Mouse (Mus musculus) MEL (cell line): ENCODE measurements around the gene Fam217b. TPM values are rescaled to one million over a fixed set of nuclear protein-coding genes. Genes with fewer than 3 reads are reported as not detected.

Experiments
- DNase-seq: peaks from one replicate; pipeline ENCODE4 v3.0.0; 2011; ENCODE audit warnings: low read depth, low spot score
- H3K27ac ChIP-seq: 2 replicates; pipeline ENCODE4 v1.5.1; 2012; ENCODE audit warnings: low read depth, mild to moderate bottlenecking, control low read depth, low read length, moderate library complexity; ENCODE audit not compliant: control insufficient read depth
- H3K27me3 ChIP-seq, 2 experiments: fragments of 150-350 bp in 1 of 2; sonication (generic) in 1 of 2; 2 replicates each; pipeline ENCODE4 v1.6.1; 2012; ENCODE audit warnings: low read length in 2 of 2, mild to moderate bottlenecking in 2 of 2, improper control_type of control experiment in 1 of 2, moderate library complexity in 1 of 2; ENCODE audit not compliant: insufficient read depth in 2 of 2, control insufficient read depth in 1 of 2
- H3K36me3 ChIP-seq, 2 experiments: 2 replicates each; pipeline ENCODE4 v1.6.1; 2012 to 2014; ENCODE audit warnings: low read length in 2 of 2, improper control_type of control experiment in 1 of 2, inconsistent platforms in 1 of 2, mild to moderate bottlenecking in 1 of 2; ENCODE audit not compliant: insufficient read depth in 2 of 2, control insufficient read depth in 1 of 2
- H3K4me1 ChIP-seq, 2 experiments: fragments of 150-350 bp in 1 of 2; sonication (generic) in 1 of 2; 2 replicates each; pipeline ENCODE4 v1.6.1; 2012; ENCODE audit warnings: low read length in 2 of 2, improper control_type of control experiment in 1 of 2, mild to moderate bottlenecking in 1 of 2; ENCODE audit not compliant: insufficient read depth in 2 of 2, control insufficient read depth in 1 of 2
- H3K4me3 ChIP-seq, 2 experiments: fragments of 150-350 bp in 1 of 2; sonication (generic) in 1 of 2; 2 replicates each; pipeline ENCODE4 v1.5.1; 2012; ENCODE audit warnings: low read depth in 2 of 2, low read length in 2 of 2, mild to moderate bottlenecking in 2 of 2, moderate library complexity in 2 of 2, control low read depth in 1 of 2, improper control_type of control experiment in 1 of 2; ENCODE audit not compliant: control insufficient read depth in 1 of 2, insufficient read depth in 1 of 2
- H3K79me2 ChIP-seq: 2 replicates; pipeline ENCODE4 v1.6.1; 2012; ENCODE audit warnings: mild to moderate bottlenecking, low read length, moderate library complexity; ENCODE audit not compliant: control insufficient read depth, poor library complexity, insufficient read depth
- H3K9ac ChIP-seq: 2 replicates; pipeline ENCODE4 v1.6.1; 2012; ENCODE audit warnings: low read depth, mild to moderate bottlenecking, control low read depth, low read length, moderate library complexity; ENCODE audit not compliant: control insufficient read depth, poor library complexity, severe bottlenecking
- H3K9me3 ChIP-seq: fragments of 150-350 bp; sonication (generic); replicated peaks from 2 replicates; pipeline ENCODE4 v1.6.1; 2012; ENCODE audit warnings: mild to moderate bottlenecking, low read length, improper control_type of control experiment, moderate library complexity; ENCODE audit not compliant: insufficient read depth
- BHLHE40 ChIP-seq: IDR thresholded peaks from 2 replicates; pipeline ENCODE4 v1.6.1; 2012; ENCODE audit warnings: low read depth, mild to moderate bottlenecking, inconsistent platforms, low read length, improper control_type of control experiment, borderline replicate concordance
- CHD1 ChIP-seq: IDR thresholded peaks from 2 replicates; pipeline ENCODE4 v1.6.1; 2012; ENCODE audit warnings: low read depth, mild to moderate bottlenecking, inconsistent platforms, low read length, improper control_type of control experiment
- CHD2 ChIP-seq: IDR thresholded peaks from 2 replicates; pipeline ENCODE4 v1.6.1; 2011; ENCODE audit warnings: low read length, improper control_type of control experiment
- CTCF ChIP-seq, 3 experiments: IDR thresholded peaks in 2 of 3; conservative IDR thresholded peaks in 1 of 3; 2 replicates each; pipeline ENCODE4 v1.5.1; 2011 to 2012; ENCODE audit warnings: low read length in 3 of 3, low read depth in 2 of 3, mild to moderate bottlenecking in 2 of 3, improper control_type of control experiment in 1 of 3, inconsistent platforms in 1 of 3, mixed read lengths in 1 of 3, moderate library complexity in 1 of 3; ENCODE audit not compliant: control insufficient read depth in 1 of 3, insufficient read depth in 1 of 3, poor library complexity in 1 of 3, severe bottlenecking in 1 of 3
- GABPA ChIP-seq: IDR thresholded peaks from 2 replicates; pipeline ENCODE4 v1.6.1; 2012; ENCODE audit warnings: low read depth, mild to moderate bottlenecking, inconsistent platforms, low read length, improper control_type of control experiment, moderate library complexity
- GATA1 ChIP-seq: IDR thresholded peaks from 2 replicates; pipeline ENCODE4 v1.6.1; 2011; ENCODE audit warnings: low read depth, low read length, improper control_type of control experiment
- HCFC1 ChIP-seq: IDR thresholded peaks from 2 replicates; pipeline ENCODE4 v1.6.1; 2012; ENCODE audit warnings: low read depth, mild to moderate bottlenecking, inconsistent platforms, low read length, improper control_type of control experiment, moderate library complexity
- MAFK ChIP-seq: IDR thresholded peaks from 2 replicates; pipeline ENCODE4 v1.6.1; 2011; ENCODE audit warnings: low read depth, mild to moderate bottlenecking, low read length, improper control_type of control experiment, borderline replicate concordance
- MAZ ChIP-seq: IDR thresholded peaks from 2 replicates; pipeline ENCODE4 v1.6.1; 2012; ENCODE audit warnings: low read depth, mild to moderate bottlenecking, inconsistent platforms, low read length, improper control_type of control experiment
- MEF2A ChIP-seq: IDR thresholded peaks from 2 replicates; pipeline ENCODE4 v1.6.1; 2014; ENCODE audit warnings: low read depth, mild to moderate bottlenecking, inconsistent platforms, low read length, improper control_type of control experiment; ENCODE audit not compliant: poor library complexity, insufficient replicate concordance, severe bottlenecking; ENCODE audit errors: extremely low read depth
- MXI1 ChIP-seq: IDR thresholded peaks from 2 replicates; pipeline ENCODE4 v1.6.1; 2011; ENCODE audit warnings: mild to moderate bottlenecking, low read depth, low read length, improper control_type of control experiment
- NELFE ChIP-seq: IDR thresholded peaks from 2 replicates; pipeline ENCODE4 v1.6.1; 2011; ENCODE audit warnings: low read depth, low read length, improper control_type of control experiment
- POLR2A ChIP-seq, 2 experiments: IDR thresholded peaks; 2 replicates each; pipeline ENCODE4 v1.6.1; 2011 to 2012; ENCODE audit warnings: low read length in 2 of 2, mild to moderate bottlenecking in 2 of 2, control low read depth in 1 of 2, improper control_type of control experiment in 1 of 2, low read depth in 1 of 2, moderate library complexity in 1 of 2; ENCODE audit not compliant: control insufficient read depth in 1 of 2, insufficient read depth in 1 of 2, poor library complexity in 1 of 2
- POLR2AphosphoS2 ChIP-seq: IDR thresholded peaks from 2 replicates; pipeline ENCODE4 v1.6.1; 2011; ENCODE audit warnings: low read length, improper control_type of control experiment
- RAD21 ChIP-seq: IDR thresholded peaks from 2 replicates; pipeline ENCODE4 v1.6.1; 2011; ENCODE audit warnings: mild to moderate bottlenecking, low read depth, low read length, improper control_type of control experiment
- TBP ChIP-seq: IDR thresholded peaks from 2 replicates; pipeline ENCODE4 v1.8.0; 2011; ENCODE audit warnings: low read depth, low read length, improper control_type of control experiment
- UBTF ChIP-seq: IDR thresholded peaks from 2 replicates; pipeline ENCODE4 v1.6.1; 2012; ENCODE audit warnings: low read depth, mild to moderate bottlenecking, inconsistent platforms, low read length, improper control_type of control experiment, moderate library complexity, borderline replicate concordance; ENCODE audit not compliant: insufficient read depth
- USF1 ChIP-seq: IDR thresholded peaks from 2 replicates; pipeline ENCODE4 v1.6.1; 2014; ENCODE audit warnings: low read depth, mild to moderate bottlenecking, inconsistent platforms, low read length, improper control_type of control experiment, moderate library complexity
- polyA plus RNA-seq, 2 experiments: library from polyadenylated mRNA; stranded (reverse) in 1 of 2; unstranded in 1 of 2; fragments of >175 nt in 1 of 2; fragments of >200 nt in 1 of 2; gene quantifications; 2 replicates each; pipeline versions ENCODE4 v1.2.1 to v1.2.4; 2012; ENCODE audit warnings: low replicate concordance in 2 of 2, low read depth in 1 of 2; ENCODE audit not compliant: insufficient read length in 2 of 2, insufficient read depth in 1 of 2, missing spikeins in 1 of 2
- total RNA-seq: library from RNA; depleted of rRNA; stranded (reverse); fragments of 300-350 nt; gene quantifications from 2 replicates; pipeline ENCODE4 v1.2.3, GENCODE M21; 2012

Gene Fam217b
- total and polyA plus RNA-seq, 3 experiments, result not detected

- TF ChIP-seq TBP, result no peak
- TF ChIP-seq GATA1, result no peak
- no peak for TF ChIP-seq CHD1
- no peak for TF ChIP-seq MAFK
- Histone ChIP-seq H3K4me3 (no peak overlapping the region), H3K27ac (no peak overlapping the region), H3K4me1 (no peaks in the 10 kb centered on the region), H3K36me3 (no peaks in the 10 kb centered on the region), H3K79me2 (no peaks in the 10 kb centered on the region), H3K9me3 (no peaks in the 10 kb centered on the region), H3K27me3 (no peaks in the 10 kb centered on the region), H3K9ac (no peak overlapping the region)
- DNase-seq, result no peak
Observed at GRCm38 (mm10) chr2:178420576-178420975, 6.3 kb downstream of the Fam217b start.

- Histone ChIP-seq H3K79me2 (no peaks in the 10 kb centered on the region), H3K4me1 (no peaks in the 10 kb centered on the region), H3K27ac (no peak overlapping the region)
- DNase-seq, result no peak
- no peak for TF ChIP-seq MEF2A
- TF ChIP-seq HCFC1, result no peak
- TF ChIP-seq MAZ, result no peak
- TF ChIP-seq, all 39 proteins: peak for 0
- H3K36me3 ChIP-seq, result no peaks in the 10 kb centered on the region
- no peaks in the 10 kb centered on the region for H3K27me3 ChIP-seq
- H3K4me3 ChIP-seq, result no peak overlapping the region
- no peak overlapping the region for H3K9ac ChIP-seq
- no peaks in the 10 kb centered on the region for H3K9me3 ChIP-seq
Observed at GRCm38 (mm10) chr2:178421603-178422002, 7.3 kb downstream of the Fam217b start.

- Histone ChIP-seq H3K36me3 (no peaks in the 10 kb centered on the region), H3K79me2 (no peaks in the 10 kb centered on the region), H3K9me3 (no peaks in the 10 kb centered on the region), H3K27ac (no peak overlapping the region), H3K4me1 (no peaks in the 10 kb centered on the region), H3K9ac (no peak overlapping the region)
- TF ChIP-seq RAD21 (no peak), USF1 (no peak), POLR2A (IDR thresholded peaks at IDR 0.05; ENCODE audit: control insufficient read depth in 1 of 2, insufficient read depth in 1 of 2, low read depth in 1 of 2, low read length in 2 of 2, poor library complexity in 1 of 2) (no peak), BHLHE40 (no peak), POLR2AphosphoS2 (no peak), CHD2 (no peak), UBTF (no peak), CTCF (IDR thresholded peaks at IDR 0.05 in 2 of 3, conservative IDR thresholded peaks at IDR 0.05 in 1 of 3; ENCODE audit: control insufficient read depth in 1 of 3, insufficient read depth in 1 of 3, low read depth in 2 of 3, low read length in 3 of 3, poor library complexity in 1 of 3, severe bottlenecking in 1 of 3) (no peak), CHD1 (no peak), GATA1 (no peak), NELFE (no peak), GABPA (no peak), MXI1 (no peak)
- TF ChIP-seq, all 39 proteins: peak for 0
- H3K4me3 ChIP-seq, result no peak overlapping the region
- DNase-seq, result no peak
- no peaks in the 10 kb centered on the region for H3K27me3 ChIP-seq
Observed at GRCm38 (mm10) chr2:178422186-178422585, 7.9 kb downstream of the Fam217b start.
